Mouse (Mus musculus) forebrain, embryonic 11.5 days (tissue): ENCODE measurements at regions not wholly inside any gene's neighbourhood (a gene's known extent, or its start where the extent isn't known, plus 50 kb on each side); places are given as distances from the start of the nearest gene placed in this dataset.

Experiments
- ATAC-seq: fragments of 200-750 bp; cut with Nextera tagmentation; replicated peaks from 2 replicates; pipeline ENCODE4 v1.8.0; 2017; ENCODE audit warnings: moderate TSS enrichment; ENCODE audit not compliant: low FRiP score
- DNase-seq: peaks from one replicate; pipeline ENCODE4 v3.0.0-alpha.2; 2017; ENCODE audit warnings: low spot score
- H3K27ac ChIP-seq: fragments of 300-500 bp; sonication (generic); 2 replicates; pipeline ENCODE4 v1.5.1; 2014; ENCODE audit warnings: low read depth, low read length
- H3K27me3 ChIP-seq: fragments of 300-500 bp; sonication (generic); 2 replicates; pipeline ENCODE4 v1.6.1; 2014; ENCODE audit warnings: mild to moderate bottlenecking, low read length, mixed read lengths; ENCODE audit not compliant: control insufficient read depth, insufficient read depth
- H3K36me3 ChIP-seq: fragments of 300-500 bp; sonication (generic); 2 replicates; pipeline ENCODE4 v1.6.1; 2014; ENCODE audit warnings: mild to moderate bottlenecking, low read length, moderate library complexity, mixed read lengths; ENCODE audit not compliant: control insufficient read depth, insufficient read depth
- H3K4me1 ChIP-seq: fragments of 300-500 bp; sonication (generic); replicated peaks from 2 replicates; pipeline ENCODE4 v1.6.1; 2014; ENCODE audit warnings: low read length, mixed read lengths; ENCODE audit not compliant: control insufficient read depth, insufficient read depth
- H3K4me2 ChIP-seq: fragments of 300-500 bp; sonication (generic); 2 replicates; pipeline ENCODE4 v1.6.1; 2014; ENCODE audit warnings: low read depth, mild to moderate bottlenecking, low read length, moderate library complexity, mixed read lengths; ENCODE audit not compliant: severe bottlenecking
- H3K4me3 ChIP-seq: fragments of 300-500 bp; sonication (generic); 2 replicates; pipeline ENCODE4 v1.5.1; 2014; ENCODE audit warnings: low read depth, low read length
- H3K9ac ChIP-seq: fragments of 300-500 bp; sonication (generic); 2 replicates; pipeline ENCODE4 v1.6.1; 2014; ENCODE audit warnings: low read length
- H3K9me3 ChIP-seq: fragments of 300-500 bp; sonication (generic); 2 replicates; pipeline ENCODE4 v1.6.1; 2016; ENCODE audit warnings: low read length, mixed read lengths; ENCODE audit not compliant: control insufficient read depth
- WGBS: fragments of 180-500 bp; shearing (Covaris S2); extraction: QIAGEN DNeasy Blood & Tissue Kit; methylation state at CpG from one replicate; pipeline ENCODE4 v1.1.7; 2014; 5-methylcytosine and 5-hydroxymethylcytosine counted together

GRCm38 (mm10) chr13:5519181-5519580 lies 342.1 kb upstream of the Klf6 start:
- no peaks in the 10 kb centered on the region for H3K9me3 ChIP-seq
- DNase-seq (no peak), ATAC-seq (no peak)
- H3K4me1 ChIP-seq: no peaks in the 10 kb centered on the region
- H3K4me2 ChIP-seq: no peak overlapping the region
- no peak overlapping the region for H3K9ac ChIP-seq
- H3K4me3 ChIP-seq: no peak overlapping the region
- WGBS: 94% methylated on average over 1 of the region's 1 CpGs
- H3K36me3 ChIP-seq: no peaks in the 10 kb centered on the region
- H3K27me3 ChIP-seq: no peaks in the 10 kb centered on the region
- H3K27ac ChIP-seq: no peak overlapping the region

DNA sequence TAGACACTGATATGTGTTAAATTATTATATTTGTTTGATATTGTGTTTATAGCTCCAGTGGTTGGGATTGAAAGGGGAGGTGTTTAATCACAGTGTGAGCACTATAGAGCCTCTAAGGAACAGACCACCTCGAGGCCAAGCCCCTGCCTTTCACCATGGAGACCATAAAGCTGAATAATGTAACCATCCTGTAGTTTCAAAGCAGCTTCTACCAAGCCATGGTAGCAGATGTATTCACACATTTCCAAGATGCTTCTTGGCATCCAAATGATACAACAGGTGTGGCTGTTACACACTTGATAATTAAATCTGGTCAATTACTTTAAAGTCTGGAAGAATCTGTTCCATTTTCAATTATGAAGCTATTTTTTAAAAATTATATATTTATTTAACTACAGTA lies 341.7 kb upstream of the Klf6 start:
- Histone ChIP-seq H3K9me3 (no peaks in the 10 kb centered on the region), H3K4me1 (no peaks in the 10 kb centered on the region), H3K9ac (no peak overlapping the region), H3K27me3 (no peaks in the 10 kb centered on the region), H3K4me3 (no peak overlapping the region), H3K4me2 (no peak overlapping the region), H3K36me3 (no peaks in the 10 kb centered on the region), H3K27ac (no peak overlapping the region)
- DNase-seq (no peak), ATAC-seq (no peak)
- 78% methylated on average over 1 of the region's 1 CpGs for whole genome bisulfite sequencing

- Histone ChIP-seq H3K36me3 (no peaks in the 10 kb centered on the region), H3K4me1 (no peaks in the 10 kb centered on the region), H3K9ac (no peak overlapping the region), H3K27me3 (no peaks in the 10 kb centered on the region), H3K4me3 (no peak overlapping the region), H3K9me3 (no peaks in the 10 kb centered on the region), H3K27ac (no peak overlapping the region), H3K4me2 (no peak overlapping the region)
- ATAC-seq: no peak
- WGBS: 93% methylated on average over 1 of the region's 1 CpGs
- DNase-seq: no peak
Observed at GRCm38 (mm10) chr13:5527400-5527799, 333.9 kb upstream of the Klf6 start.

DNA sequence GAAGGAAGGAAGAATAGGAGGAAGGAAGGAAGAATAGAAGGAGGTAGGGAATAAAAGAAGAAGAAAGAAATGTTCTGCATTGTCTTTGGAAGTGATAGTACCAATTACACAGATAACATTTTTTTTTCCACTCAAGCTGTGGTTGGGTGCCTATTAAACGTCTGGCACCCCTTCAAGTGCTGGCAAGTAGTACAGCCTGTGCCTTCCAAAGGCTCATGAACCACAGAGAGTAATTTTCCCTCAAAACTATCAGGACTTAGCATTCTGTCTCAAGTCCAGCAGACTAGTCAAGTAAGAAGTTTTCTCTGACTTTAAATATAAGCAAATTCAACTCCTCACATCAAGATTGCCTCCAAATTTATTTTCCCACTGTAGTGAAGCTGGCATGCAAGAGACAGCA lies 321.0 kb upstream of the Klf6 start:
- Histone ChIP-seq H3K36me3 (no peaks in the 10 kb centered on the region), H3K4me3 (no peak overlapping the region), H3K4me1 (no peaks in the 10 kb centered on the region), H3K27me3 (no peaks in the 10 kb centered on the region), H3K4me2 (no peak overlapping the region), H3K9ac (no peak overlapping the region), H3K9me3 (no peaks in the 10 kb centered on the region), H3K27ac (no peak overlapping the region)
- ATAC-seq (no peak), DNase-seq (no peak)
- 72% methylated on average over 1 of the region's 1 CpGs for WGBS

DNA sequence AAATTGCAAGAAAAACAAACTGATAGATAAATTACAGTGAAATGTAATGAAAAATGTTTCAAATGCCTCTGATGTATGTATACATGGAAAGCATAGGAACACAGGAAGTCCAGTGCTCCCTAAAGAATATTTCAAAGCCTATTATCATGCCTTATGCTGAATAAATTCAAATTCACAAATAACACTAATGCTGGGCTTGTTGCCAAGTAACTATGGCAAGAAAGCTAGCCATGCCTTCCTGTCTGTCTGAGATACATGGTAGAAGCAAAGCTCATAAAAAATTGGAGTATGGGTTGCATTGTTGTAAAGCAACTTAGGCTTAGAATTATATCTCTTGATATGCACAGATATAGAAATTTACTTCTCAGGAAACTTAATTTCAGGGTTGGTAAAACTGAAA lies 315.8 kb upstream of the Klf6 start:
- H3K4me1 ChIP-seq: no peaks in the 10 kb centered on the region

DNA sequence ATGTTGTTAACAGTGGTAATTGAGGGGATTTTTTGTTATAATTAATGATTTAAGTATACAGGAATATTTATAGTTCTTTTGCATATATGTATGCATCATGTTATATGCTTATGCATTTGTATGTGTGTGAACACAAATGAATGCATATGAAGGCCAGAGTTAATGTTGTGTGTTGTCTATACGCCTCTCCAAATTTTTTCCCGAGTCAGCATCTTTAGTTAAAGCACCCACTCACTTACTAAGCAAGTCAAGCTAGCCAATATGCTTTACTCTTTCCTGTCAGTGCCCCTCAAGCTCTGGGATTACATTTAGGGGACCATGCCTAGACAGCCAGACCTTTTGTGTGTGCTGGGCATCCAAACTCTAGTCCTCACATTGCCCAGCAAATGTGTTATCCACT lies 315.3 kb upstream of the Klf6 start:
- ATAC-seq: no peak

More for the DNA sequence above, 315.8 kb upstream of the Klf6 start:
- no peaks in the 10 kb centered on the region for H3K9me3 ChIP-seq
- H3K4me3 ChIP-seq: no peak overlapping the region
- H3K27me3 ChIP-seq: no peaks in the 10 kb centered on the region
- H3K4me2 ChIP-seq: no peak overlapping the region
- DNase-seq: no peak
- no peaks in the 10 kb centered on the region for H3K36me3 ChIP-seq
- H3K9ac ChIP-seq: no peak overlapping the region
- no peak overlapping the region for H3K27ac ChIP-seq
- no peak for ATAC-seq

DNA sequence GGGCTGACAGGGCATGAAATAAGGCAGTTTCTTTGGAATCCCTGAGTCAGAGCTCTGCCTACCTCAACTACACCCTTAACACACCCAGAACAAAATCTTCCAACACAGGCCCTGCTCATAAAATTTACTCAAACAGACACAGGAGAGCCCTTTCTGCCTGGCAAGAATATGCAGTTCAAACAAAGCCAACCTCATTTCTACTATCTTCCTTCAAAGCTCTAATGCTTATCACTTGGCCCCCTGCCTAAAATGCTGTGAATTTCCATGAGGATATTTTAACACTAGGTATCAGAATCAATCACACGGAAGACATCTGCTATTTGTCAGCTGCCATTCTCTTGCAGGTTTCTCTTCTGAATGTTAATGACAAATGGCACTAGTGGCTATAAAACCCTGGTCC lies 314.3 kb upstream of the Klf6 start:
- WGBS: 80% methylated on average over 1 of the region's 1 CpGs
- ATAC-seq: no peak
- Histone ChIP-seq H3K4me1 (no peaks in the 10 kb centered on the region), H3K4me3 (no peak overlapping the region), H3K27me3 (no peaks in the 10 kb centered on the region), H3K9me3 (no peaks in the 10 kb centered on the region), H3K36me3 (no peaks in the 10 kb centered on the region), H3K27ac (no peak overlapping the region), H3K4me2 (no peak overlapping the region), H3K9ac (no peak overlapping the region)
- DNase-seq: no peak

More for the DNA sequence above, 315.3 kb upstream of the Klf6 start:
- WGBS: 88% methylated on average over 2 of the region's 2 CpGs
- Histone ChIP-seq H3K36me3 (no peaks in the 10 kb centered on the region), H3K9me3 (no peaks in the 10 kb centered on the region), H3K4me2 (no peak overlapping the region), H3K4me1 (no peaks in the 10 kb centered on the region), H3K27me3 (no peaks in the 10 kb centered on the region), H3K9ac (no peak overlapping the region), H3K27ac (no peak overlapping the region), H3K4me3 (no peak overlapping the region)
- no peak for DNase-seq

GRCm38 (mm10) chr13:5548768-5549167 lies 312.5 kb upstream of the Klf6 start:
- Histone ChIP-seq H3K9ac (no peak overlapping the region), H3K4me2 (no peak overlapping the region), H3K27ac (no peak overlapping the region), H3K4me3 (no peak overlapping the region), H3K9me3 (no peaks in the 10 kb centered on the region), H3K27me3 (no peaks in the 10 kb centered on the region), H3K4me1 (no peaks in the 10 kb centered on the region), H3K36me3 (no peaks in the 10 kb centered on the region)
- DNase-seq (no peak), ATAC-seq (no peak)
- WGBS: 94% methylated on average over 1 of the region's 1 CpGs

DNA sequence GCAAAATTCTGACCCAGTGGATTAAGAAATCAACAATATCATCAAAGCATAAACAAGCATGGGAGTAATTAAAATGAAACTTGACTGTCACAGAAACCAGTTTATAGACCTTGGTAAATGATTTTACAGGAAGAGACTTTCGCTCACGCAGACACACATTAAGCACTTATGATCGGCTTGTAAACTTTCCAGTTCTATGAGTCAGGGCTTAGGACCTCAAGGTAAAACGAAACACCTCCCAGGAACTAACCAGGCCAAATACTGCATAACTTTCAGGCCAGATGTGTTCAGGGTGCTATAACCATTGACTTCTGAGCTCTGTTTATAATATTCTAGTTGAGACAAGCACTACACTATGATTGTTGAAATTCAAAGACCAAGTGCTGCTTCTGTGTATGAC lies 312.1 kb upstream of the Klf6 start:
- no peaks in the 10 kb centered on the region for H3K9me3 ChIP-seq
- no peak for DNase-seq
- no peak overlapping the region for H3K27ac ChIP-seq
- no peak overlapping the region for H3K4me3 ChIP-seq
- H3K4me2 ChIP-seq: no peak overlapping the region
- ATAC-seq: no peak
- 91% methylated on average over 4 of the region's 4 CpGs for WGBS
- no peaks in the 10 kb centered on the region for H3K27me3 ChIP-seq
- no peaks in the 10 kb centered on the region for H3K36me3 ChIP-seq
- no peak overlapping the region for H3K9ac ChIP-seq
- no peaks in the 10 kb centered on the region for H3K4me1 ChIP-seq
